Mouse (Mus musculus) embryo, embryonic 10 days (tissue): ENCODE measurements around the gene Rbm20.

Experiments used
- DNase-seq: peaks from one replicate; pipeline ENCODE4 v3.0.0-alpha.2; 2015; ENCODE audit warnings: low spot score

Gene Rbm20

DNA sequence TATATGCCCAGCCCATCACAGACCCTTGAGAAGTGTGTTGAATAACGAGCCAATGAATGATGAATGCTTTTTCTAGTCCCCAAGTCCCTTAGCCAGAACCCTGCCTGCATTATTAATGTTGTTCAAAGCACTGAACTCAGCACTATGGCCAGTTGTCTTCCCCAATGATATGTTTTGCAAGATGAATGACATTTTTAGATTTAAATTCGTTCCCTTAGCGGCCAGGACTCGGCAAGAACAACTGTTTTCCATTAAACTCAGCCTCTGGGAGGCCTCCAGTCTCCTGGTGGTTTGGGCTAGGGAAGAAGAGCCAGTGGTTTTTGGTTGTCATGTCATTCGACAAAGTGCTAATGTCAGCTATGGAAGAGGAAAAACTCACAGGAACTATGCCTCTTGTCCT lies 204.7 kb downstream of the Rbm20 start:
- DNase-seq = no peak

DNA sequence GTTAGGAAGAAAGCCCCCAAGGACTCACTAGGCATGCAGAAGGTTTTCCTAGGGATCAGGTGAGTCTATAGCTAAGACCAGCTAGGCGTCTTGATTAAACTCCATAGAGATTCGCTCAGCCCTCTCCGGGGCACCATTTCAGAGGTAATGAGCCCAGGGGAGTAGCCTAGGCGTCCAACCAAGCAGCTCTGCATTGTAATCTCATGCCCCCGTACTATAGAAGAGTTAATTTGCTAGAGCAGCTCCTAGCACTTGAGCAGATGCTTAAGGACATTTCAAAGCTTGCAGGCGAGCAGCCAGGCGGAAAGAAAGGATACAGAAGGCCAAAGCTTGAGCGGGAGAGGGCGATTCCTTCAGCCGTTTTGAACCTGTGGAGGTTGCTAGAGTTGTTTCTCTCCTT lies 208.3 kb downstream of the Rbm20 start:
- DNase-seq = peak; percentile 17

DNA sequence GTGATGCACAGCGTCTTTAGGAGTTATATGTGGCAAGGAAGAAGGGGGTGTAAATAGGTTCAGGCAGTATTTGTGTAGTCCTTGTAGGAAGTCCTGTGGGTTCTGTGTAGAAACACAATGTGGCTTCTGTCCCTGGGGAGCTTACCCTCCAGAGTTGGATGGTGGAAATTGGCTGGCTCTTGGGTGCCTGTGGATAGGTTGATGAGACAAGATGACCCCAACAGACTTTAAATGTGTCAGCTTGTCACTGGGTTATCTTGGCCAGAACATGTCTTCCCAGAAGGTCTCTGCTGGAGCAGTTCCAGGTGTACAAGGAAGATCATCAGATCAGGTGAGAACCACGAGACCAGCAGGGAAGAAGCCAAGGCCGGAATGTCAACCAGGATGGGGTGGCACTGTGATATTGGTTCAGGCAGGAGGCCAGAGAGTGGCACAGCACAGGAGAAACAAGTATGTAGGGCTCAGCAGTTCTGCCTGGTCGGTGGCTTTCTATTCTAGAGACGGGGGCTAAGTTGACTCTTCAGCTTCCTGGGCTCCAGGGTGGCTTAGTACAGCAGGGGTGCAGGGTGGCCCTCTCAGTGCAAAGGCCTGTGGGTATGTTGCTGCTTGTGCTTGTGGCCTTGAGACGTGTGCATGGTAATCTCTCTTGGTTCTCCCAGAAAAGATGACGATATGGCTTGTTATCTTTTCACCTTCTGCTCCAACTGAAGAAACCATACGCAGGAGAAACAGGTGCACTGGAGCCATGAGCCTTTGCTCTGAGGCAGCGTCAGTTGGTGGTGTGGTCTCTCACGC lies 209.7 kb downstream of the Rbm20 start:
- DNase-seq = no peak

DNA sequence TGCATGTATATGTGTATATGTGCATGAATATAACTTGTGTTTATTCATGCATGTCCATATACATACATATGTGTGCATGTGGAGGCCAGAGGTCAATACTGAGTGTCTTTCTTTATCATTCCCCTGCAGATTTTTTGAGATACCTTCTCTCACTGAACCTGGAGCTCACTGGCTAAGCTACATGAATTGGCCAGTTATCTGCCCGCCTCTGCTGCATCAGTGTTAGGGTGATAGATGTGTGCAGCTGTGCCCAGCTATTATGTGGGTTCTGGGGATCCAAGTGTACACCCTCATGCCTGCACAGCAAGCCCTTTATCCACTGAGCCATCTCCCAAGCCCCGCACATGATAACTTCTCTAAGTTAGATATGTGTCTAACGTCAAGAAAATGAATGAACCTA lies 210.7 kb downstream of the Rbm20 start:
- no peak for DNase-seq

DNA sequence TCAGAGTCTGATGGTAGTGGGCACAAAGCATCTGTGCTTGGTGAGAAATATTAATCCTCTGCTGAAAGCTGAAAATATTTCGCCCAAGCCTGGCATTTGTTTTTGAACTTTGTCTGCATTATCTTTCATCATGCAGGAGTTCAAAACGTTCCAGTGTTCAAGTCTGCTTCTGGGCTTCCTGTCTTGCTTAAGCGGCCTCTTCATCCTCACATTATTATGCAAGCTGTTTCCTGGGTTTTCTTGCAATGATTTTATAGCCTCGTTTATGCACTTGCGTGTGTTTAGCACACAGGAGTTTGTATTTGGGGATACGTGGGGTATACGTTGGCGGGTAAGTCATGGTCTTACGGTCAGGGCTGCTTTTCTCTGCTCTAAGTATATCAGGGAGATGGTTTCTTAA lies 211.2 kb downstream of the Rbm20 start:
- no peak for DNase-seq

DNA sequence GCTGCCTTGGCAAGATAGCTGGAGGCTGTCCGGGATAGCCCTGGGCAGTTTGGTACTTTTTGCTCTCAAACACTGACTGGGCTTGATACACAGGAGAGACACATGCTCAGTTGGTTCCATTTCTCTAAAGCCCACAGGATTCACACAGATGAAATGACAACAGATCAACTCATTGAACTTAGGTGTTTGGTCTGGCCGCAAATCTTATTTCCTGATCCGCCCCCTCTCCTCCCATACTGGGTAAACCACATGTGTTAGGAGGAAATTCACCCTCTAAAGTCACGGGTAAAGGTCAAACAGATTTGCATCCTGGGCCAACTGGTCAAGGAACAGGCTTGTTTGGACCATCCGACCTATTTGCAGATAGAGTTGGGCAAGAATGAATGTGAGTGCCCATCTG lies 212.4 kb downstream of the Rbm20 start:
- no peak for DNase-seq

DNA sequence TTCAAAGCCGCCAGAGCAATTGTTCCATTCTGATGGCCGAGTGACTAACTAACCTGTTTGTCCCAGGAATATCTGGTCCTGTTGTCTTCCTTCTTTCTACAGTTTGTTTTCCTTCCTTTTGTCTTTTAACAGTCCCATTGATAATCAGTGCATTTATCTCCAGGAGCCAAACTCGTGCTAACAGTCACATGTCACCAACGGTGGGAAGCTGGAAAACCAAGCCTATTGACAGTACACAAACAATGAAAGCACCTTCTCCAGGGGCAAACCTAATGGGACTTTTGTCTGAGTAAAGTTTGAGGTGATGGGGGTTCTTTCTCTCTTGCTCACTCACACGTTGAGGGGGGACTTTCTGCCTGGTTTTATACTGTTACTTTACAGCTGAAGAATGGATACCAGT lies 213.2 kb downstream of the Rbm20 start:
- no peak for DNase-seq

DNA sequence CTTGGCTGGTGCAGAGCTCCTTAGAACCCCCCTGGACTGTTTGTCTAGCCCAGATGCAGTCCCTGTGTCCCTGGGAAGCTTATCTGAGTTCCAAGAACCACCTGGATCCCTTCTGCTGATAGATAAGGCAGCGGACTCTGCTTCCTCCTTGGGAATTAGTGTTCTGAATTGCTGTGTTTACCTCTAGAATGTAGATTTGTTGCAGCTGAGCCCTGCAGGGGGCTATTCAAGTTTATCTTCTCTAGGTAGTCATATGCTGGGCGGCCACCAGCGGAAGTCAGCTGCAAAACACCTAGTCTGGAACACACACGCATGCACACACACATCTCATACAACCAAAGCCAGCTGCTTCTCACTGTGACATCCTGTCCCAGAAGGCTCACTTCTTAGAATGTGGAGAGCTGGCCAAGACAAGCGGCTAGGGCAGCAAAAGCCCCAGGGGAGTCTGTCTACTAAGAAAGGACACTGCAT lies 213.7 kb downstream of the Rbm20 start:
- DNase-seq = no peak

DNA sequence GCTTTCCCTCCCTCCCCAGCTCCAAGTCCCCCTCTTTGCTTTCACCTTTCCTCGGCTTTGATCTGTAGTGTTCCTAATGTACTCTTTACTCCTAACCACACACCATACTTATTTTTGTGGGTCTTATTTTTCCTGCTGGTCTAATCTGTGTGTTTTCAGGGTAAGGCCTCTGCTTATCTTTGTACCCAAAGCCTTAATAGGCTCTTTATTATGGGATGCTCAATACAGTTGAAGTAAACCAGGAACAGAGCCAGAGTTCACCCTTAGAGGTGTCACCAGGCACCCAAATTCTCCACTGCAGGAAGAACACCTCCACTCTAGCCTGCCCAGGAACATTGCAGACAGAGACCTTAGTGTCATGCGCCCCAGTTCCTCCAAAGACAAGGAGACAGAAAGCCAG lies 214.5 kb downstream of the Rbm20 start:
- DNase-seq = no peak

DNA sequence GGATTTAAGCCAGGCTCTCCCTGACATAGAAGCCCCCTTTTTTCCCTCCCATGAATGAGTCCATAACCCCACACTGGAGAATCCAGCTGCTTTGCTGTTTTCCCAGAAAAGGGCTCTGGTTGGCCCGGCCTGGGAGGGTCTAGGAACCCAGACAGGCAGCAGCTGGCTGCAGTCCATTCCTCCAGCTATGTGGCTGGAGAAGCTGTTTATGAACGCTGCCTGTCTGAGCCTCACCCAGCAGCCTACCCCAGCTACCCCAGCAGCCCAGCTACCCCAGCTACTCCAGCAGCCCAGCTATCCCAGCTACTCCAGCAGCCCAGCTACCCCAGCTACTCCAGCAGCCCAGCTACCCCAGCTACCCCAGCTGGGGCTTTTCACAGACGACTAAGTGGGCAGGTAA lies 215.0 kb downstream of the Rbm20 start, which contains the start of gene Pdcd4:
Gene Pdcd4, plus strand, starts transcription at position 171 of the 400 bp plus-strand sequence.
- DNase-seq = no peak

DNA sequence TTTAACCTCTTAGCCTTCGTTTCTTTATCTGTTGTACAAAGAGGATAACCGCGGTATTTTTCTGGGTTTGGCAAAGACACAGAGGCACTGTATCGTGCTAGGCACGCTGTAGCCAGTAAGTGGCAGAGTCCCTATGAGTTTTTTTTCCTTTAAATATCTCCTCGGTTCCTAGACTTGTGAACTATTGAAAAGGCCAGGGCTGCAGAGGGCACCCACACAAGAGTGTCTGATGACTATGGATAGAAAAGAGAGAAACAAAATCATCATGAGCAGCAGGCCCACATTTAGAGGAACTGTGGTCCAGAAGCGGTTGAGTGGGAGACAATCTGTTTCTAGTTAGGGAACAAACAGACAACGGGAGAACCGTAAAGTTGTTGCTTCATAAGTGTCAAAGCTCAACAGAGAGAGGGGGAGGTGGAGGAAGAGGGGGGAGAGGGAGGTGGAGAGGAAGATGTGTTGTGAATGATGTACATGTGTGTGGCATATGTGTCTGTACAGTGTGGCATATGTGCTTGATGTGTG lies 215.8 kb downstream of the Rbm20 start:
- no peak for DNase-seq

DNA sequence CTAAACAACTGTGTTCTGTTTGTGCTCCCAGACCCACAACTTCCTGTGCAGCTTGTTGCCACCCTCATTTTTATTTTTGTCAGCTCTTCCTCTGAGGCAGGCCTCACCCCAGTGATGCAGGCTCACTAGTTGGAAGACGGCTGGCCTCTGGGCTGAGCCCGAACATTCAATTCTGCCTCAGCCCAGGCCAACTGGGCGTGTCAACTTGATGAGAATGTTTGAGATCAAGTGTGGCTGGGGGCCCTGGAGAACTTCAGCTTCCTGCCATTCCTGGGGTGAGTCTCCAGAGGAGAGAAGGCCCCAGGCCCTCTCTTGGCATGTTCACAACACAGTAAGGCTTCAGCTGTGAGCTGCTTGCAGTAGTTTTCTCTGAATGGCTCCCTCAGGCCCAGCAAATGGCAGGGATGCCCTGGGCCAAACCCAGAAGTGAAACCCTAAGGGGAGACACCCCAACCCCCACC lies 216.6 kb downstream of the Rbm20 start:
- DNase-seq = no peak

DNA sequence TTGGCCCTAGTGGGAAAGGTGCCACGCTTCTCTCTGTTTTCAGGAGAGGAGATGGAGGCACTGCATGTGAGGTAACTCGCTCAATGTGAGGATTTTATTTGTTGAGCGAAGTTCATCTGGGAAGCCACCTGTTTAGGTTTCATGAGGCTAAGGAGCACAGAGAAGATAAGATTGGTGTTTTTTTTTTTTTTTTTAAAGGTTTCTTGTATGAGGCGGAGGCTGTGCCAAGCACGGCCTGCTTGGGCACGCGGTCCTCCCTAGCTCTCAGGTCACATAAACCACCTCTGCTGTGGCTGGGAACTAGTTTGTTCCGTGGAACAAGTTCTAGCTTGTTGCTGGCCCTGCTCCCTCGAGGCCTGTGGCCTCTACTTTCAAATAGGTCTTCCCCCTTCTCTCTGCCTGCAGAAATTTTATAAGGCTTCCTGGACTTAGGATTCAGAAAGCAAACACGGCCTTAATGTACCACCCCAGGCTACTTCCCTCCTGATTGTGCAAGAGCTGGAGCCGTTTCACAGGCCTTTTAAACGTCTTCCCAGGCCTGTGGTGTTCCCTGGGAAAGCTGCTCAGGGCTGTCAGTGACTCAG lies 217.5 kb downstream of the Rbm20 start:
- DNase-seq = no peak

DNA sequence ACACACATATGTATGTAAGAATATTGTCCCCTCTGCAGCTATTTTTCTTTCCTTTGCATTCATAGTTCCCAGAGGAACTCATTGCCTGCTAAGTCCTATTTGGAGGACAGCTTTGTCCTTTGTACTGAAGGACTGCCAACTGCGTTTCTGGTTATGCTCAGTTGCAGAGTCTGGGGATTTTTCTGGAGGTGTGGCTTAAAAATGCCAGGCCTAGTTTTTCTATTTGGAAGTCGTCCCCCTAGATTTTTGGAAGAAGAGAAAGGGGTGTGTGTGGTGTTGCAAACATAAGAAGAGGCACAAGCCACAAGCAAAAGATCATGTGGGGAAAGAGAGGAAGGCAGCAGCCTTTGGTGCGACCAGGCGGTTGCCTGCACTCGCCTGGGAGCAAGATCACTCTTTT lies 220.9 kb downstream of the Rbm20 start:
- no peak for DNase-seq

DNA sequence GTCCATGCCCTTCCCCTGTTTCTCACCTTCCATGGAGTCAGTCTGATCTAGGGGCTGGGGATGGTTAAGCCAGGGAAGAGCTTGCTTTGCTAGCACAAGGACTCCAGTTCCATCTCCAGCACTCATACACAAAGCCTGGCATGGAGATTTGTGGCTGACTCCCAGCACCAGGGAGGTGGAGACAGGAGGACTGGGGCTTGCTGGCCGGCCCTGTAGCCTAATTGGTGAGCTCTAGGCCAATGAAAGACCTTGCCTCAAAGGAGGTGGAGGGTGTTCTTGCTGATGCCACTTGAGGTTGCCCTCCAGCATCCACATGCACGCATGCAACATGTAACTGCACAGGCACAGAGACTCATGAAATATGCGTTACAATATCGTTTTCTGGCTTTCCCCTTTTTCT lies 221.4 kb downstream of the Rbm20 start:
- DNase-seq = no peak

DNA sequence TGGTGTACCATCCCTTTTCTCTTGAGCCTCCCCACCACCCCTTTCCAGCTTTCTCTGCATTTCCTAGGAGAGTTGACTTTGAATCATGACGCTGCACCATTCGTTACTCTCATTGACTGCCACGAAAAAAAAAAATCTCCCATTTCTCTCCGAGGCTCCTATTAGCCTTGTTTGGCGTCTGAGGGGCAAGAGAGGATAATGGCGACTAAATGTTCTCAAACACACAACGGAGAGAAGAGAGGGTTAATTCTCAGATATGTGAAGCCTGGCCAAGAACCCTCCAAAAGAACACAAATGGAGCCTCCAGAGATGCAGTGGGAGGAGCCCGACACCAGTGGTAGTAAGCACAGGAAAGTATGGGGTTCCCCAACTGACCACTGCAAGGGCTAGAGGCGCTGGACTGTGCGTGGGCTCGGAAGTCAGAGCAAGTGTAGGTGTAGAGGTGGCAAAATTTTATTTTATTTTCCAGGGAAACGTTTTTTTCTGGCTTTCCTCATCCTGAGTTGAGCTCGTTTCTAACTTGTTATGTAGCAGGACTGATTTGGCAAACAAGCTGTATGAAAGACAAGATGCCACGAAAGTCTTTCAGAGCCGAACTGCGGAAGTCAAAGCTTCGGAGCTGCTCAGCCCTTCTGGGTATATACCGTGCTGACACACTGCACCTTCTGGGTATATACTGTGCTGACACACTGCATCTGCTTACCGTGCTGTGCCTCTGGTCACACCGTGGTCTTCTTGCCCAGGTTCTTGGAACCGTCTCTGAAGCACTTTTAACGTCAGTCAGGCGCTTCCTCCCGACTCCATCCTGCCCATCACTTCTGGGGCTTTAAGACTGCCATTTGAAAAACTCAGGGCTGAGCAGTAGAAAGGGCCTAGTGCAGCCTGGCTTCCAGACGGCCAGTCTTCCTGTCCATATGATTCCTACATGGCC lies 222.1 kb downstream of the Rbm20 start:
- DNase-seq = no peak

DNA sequence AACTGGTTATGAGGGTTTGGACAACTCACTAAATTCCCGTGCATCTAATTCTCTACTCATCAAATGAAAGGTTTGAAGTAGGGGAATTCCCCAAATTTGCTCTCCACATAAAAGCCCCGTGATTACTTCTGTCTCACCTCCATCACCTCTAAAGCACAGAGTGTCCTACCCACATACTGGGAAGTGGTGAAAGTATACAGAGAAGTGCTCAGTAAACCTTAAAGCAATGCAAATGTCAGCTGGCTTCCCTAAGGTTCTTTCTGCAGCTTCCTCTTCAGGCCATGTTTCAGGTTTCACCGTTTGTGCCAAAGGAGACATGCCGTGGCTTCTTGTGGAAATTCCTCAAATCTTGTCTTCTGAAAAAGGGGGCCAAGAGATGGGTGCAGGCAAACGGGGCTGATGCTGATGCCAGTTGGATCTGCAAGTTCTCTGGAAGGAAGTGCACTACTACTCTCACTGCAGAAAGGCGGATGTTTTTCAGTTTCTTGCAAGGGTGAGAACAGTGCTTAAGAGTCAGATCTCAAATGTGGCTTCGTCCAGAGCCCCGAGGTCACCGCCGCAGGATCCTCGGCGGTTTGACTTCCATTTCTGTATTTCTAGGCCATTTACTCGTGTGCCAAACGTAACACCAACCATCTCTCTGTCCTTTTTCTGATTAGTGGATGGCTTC lies 223.0 kb downstream of the Rbm20 start:
- DNase-seq = no peak

DNA sequence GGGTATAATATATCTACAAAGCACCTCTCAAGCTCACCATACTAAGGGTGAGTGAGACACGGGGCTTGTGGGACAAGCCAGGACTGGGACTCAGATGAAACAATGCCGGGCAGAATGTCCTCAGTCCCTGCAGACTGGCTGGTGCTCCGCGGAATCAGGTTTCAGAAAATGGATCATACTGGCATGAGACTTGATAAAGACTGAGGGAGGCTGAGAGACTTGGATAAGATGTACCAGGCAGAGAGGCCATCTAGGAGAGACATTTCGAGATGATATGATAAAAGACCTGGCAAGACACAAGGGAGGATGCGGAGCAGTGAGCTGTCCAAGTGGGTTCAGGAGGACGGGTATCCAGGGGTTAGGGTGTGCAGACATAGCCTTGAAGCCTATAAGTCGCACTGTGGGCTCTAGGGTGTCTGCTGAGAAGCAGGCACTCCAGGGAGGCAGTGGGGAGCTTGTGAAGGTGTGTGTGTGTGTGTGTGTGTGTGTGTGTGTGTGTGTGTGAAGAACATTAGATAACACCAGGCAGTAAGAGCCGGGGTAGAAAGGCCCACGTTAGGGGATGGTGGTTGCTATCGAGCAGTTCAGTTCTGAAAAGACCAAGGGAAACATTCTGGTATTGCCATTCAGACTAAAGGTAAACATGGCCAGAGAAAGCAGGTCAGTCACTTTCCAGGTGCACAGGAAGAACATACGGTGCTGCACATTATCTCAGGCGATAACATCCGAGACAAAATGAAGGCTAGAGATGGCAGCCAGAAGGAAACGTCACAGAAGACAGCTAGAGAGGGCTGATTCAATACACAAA lies 225.0 kb downstream of the Rbm20 start:
- peak; percentile 22 for DNase-seq

DNA sequence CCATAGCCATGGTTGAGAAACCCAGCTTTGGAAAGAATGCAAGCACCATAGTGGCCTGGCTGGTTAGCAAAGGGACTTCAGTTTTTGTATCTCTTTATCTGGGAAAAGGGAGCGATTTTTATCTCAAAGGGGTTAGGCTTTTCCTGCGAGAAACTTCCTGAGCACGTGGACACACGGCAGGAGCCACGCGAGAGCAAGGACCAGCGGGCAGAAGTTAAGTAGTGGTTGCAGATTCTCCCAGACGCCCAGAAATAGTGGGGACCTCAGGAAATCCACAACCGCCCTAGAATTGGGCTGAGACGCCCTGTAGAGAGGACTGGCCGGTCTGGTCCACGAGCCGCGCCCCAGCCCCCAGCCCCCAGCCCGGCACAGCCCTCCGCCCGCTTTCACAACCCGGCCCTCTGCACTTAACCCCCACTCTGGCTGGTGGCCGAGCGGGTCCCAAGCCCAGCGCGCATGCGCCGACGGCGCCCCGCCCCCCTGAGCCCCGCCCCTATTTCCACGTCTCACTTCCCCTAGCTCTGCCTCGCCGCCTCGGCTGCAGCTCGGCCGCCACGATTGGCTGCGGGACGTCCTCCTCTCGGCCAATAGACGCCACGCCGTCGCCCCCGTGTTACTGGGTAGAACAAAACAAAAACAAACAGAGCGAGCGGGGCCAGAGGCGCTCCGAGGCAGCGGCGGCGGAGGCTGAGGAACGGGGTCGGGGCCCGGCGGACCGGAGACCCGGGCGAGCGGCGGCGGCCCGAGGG lies 225.8 kb downstream of the Rbm20 start:
- peak; percentile 98 for DNase-seq
